Mouse (Mus musculus) kidney, adult 11 months (tissue): ENCODE results near the gene H2al1m.
A peak's percentile ranks its signal among the peaks of the same experiment; 100 is the strongest.
"Not testable (repeated sequence)": the region's sequence is repeated elsewhere in the genome, so short reads cannot be mapped to it uniquely, and the experiment has no call there.

Experiments used
- DNase-seq: peaks from one replicate; pipeline ENCODE4 v3.0.0; 2022

Gene H2al1m

DNA sequence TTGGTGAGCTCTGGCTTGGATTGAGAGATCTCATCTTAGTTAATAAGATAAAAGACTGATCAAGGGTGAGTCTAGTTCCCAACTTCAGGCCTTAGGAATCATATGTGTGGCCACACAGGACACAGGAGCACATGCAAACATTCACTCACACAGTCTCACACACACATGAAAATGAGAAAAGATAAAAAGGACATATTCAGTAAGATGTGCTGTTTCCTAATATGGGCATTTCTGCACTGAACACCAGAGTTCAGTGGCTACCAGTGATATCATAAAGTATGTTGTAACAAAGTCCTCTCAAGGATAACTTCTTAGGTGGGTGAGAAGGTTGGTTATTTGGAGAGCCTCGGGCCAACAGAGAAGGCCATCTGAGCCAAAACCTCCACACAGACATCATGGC lies at the start of gene H2al1m:
Gene H2al1m (plus strand): TSS at position 301 of the 400 bp plus-strand sequence.
- DNase-seq: not testable (repeated sequence)

DNA sequence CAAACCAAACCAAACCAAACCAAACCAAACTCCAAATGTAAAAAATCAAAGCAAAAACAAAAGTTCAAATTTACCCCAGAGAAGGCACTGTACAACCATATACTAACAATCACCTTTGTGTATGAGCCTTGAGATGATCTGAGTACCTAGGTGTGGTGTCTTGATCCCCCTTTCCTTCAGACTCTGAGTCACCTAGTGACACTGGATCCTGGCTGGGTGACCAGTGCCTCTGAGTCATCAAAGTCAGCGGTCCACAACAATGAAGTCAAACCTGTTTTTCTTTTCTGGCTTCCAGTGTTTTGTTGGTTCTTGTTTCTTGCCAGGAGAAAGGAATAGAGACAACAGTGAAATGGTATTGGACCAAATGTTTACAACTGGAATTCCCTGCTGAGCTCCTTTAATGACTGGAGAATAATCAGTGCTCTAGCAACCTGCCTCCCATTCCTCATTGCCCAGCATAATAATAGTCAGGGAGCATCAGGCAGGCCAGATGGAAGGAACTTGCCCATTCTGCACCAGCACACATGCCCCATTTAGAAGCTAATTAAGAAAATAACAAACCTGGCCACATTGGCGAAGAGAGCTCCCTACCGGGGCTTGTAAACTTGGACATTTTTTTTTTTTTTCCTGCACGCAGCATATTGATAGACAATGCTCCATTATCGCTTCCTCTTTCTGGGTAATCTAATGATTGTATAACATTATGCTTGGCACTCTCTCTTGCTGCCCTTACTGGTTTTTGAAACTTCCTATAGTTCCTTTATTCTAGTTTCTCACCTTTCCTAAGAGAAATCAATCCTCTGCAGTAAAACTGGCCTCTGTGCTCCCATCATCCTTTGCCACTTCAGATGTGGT lies 42.6 kb upstream of the H2al1m start:
- no peak for DNase-seq

DNA sequence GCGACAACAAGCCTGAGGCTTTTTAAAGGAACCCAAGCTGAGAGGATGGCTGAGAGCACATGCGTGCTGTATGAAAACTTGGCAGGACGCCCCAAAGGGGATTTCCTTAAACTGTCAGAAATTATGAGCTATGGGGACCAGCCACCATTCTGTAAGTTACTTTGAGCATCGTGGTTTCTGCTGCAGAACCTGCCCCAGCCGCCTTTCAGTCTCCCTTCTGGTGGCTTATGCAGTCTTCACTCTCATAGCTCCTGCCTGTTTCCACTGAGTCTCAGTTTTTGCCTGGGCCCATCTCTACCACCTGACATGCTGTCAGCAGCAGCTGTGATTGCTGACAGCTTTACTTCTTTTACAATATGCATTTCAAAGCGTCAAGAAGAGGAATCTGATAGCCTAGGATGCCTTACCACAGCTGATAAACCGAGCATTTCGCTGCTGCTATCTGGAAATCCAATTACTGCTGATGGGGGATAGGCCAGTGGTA lies 40.1 kb upstream of the H2al1m start:
- DNase-seq: no peak

DNA sequence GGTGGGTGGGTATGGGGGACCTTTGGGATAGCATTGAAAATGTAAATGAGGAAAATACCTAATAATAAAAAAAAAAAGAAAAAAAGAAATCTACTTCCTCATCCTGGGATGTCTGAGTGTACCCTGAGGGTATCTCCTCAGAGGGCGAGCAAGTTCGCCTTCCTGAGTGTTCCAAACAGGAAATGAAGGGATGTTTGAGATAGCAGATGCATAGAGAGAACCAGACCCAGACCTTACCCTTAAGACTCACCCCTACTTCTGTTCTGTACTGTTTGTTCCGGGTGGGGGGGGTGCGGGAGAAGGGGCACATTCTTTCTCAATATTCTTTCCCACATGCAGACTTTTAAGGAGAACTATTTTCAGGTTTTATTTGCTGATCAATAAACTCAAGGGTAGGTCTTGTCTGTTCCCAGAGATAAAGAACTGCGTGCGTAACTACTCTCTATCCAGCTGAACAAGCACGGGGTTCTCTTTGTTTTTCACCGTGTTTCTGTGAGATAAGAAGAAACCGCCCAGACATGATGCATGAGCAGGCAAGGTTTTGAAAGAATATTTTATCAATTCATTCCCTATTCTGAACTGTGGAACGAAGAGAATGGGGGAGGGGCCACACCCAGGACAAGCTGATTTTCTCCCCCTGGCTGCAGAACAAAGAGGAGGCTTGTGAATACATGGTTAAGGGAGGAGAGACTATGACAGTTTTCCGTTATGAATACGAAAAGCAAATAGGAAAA lies 38.8 kb upstream of the H2al1m start:
- DNase-seq: no peak

DNA sequence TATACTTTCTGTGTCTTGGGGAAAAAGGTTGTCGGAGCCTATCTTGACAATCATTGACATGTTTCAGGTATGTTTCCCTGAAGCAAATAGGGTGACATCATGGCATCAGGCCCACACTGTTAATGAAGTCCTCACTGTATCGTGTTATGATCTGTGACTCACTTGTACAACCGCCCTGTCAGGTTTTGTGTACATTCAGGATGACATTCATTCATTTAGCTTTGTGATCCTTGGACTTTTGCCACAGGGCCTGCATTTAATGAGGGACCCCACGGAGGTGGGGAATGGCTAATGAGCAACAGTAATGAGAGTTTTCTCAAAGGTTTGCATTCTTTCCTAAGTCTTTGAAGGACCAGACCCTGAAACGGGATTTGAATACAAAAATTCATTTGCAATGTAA lies 34.7 kb upstream of the H2al1m start:
- no peak for DNase-seq

DNA sequence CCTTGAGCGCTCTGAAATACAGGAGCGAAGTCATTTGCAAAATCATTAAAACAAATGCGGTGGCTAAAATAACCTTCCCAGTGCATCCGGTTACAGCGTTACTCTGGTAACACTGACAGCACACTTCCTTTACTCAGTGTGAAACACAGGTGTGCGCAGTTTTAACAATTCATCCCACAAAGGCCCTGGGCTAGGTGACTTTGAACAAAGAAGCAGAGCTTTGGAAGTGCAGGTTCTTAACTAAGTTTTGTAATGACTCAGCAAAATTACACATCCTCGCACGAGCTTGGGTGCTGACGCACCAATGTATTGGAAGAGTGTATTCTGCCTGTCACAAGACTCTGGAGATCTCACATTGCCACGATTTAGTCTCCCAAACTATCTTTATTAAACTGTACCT lies 29.6 kb upstream of the H2al1m start:
- DNase-seq: peak; percentile 5

DNA sequence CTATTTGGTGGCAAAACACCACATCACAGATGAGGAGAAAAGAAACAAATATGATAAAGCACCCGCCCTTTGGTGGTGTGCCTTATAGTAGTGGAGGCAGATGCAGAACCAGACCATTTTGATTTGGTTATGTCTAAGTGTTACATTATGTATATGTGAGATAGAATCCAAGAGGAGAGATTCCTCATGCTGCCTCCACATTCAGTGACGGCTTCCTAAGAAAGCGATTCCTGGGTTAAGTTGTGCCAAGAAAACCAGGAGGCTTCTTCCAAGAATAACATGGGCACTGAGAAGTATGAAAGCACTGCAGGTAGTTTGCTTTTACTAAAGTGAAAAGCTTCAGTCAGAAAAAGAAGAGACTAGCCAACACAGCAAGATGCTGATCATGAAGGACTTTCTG lies 28.7 kb upstream of the H2al1m start:
- DNase-seq: no peak

DNA sequence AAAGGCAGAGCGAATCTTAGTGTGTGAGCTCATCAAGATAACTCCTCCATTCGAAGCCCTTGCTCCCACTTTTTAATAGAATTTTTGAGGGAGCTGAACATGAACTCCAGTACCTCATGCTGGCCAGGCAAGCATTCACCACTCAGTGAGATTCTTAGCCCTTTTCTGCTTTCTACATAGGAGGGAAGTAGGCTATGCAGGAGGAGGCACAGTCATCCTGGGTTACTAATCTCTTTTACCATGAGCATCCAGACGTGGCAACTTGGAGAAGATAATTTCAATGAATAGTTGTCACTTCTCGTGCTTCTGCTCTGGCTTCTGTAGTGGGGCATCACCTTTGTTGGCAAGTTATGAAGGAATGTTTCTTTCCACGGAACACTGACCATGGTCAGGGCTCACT lies 26.8 kb upstream of the H2al1m start, which contains the start of gene Gm14862:
Gene Gm14862 (minus strand): TSS at position 134 of the 400 bp plus-strand sequence.
- no peak for DNase-seq

DNA sequence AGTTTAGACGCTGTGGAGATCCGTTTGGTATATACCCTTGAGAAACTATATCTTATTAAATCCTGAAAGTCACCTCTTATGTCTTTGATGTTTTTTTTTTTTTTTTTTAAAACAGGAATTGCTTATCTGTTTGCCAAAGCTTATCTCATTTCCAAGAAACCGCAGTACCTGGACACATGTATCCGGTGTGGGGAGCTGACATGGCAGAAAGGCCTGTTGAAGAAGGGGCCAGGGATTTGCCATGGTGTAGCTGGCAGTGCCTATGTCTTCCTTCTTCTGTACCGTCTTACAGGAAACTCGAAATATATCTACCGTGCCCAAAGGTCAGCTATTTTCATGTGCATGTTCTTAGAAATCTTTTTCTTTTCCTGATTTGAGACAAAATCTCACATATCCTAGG lies 25.7 kb upstream of the H2al1m start:
- no peak for DNase-seq

DNA sequence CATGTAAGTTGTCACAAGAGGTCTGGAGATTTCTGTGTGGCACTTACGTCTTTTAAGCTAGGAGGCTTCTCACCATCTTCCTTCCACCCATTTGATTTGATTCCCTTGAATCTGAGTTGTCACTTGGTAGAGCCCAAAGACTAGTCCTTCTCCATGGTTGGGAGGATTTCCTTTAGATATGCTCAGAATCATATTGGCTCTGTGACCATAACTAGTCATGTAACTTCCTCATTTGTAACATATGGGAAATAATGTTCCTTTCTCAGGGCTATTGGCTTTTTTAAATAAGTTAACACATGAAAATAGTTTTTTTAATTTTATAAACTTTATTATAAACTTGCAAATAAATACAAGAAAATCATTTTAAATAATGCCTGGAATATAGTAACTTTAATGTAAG lies 24.3 kb upstream of the H2al1m start:
- no peak for DNase-seq

DNA sequence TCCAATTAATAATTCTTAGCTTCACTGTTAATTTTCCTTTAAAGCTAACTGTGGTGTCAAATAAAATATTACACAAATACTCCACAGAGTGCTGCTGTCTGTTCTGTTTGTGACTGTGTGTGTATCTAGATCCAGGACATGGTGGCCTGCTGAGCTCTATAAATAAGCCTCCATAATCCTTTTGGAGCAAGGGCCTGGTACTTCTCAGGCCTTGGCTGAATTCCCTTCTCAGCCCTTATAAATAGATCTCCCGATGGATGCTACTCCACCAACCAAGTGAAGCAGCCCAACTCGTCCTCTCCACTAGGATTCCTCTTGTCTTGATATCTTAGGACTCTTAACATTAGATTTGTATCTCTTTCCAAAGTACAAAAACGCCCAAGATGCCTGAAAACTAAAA lies 12.5 kb upstream of the H2al1m start:
- DNase-seq: no peak

DNA sequence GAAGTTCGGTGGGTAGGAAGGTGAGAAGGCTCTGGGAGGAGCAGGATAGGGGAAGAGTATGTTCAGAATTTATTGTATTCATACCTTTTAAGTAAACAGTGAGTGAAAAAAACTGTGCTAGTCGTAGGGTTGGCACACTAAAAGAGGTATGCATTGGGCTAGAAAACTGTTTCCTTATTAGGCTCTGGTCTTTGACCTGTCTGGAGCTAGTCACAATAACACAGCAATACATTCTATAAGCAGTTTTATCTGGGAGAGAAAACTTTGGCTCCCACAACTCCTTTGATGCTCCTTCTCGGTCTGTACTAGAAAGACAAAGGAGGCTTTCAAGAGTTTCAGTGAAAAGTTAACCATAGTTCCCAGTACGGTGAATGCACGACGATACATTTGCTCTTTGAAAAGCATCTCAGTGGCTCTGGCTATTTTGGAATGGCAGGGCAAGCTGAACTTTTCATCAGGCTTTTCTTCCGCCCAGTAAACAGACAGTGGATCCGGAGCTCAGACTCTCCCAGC lies 11.6 kb upstream of the H2al1m start:
- DNase-seq: no peak

DNA sequence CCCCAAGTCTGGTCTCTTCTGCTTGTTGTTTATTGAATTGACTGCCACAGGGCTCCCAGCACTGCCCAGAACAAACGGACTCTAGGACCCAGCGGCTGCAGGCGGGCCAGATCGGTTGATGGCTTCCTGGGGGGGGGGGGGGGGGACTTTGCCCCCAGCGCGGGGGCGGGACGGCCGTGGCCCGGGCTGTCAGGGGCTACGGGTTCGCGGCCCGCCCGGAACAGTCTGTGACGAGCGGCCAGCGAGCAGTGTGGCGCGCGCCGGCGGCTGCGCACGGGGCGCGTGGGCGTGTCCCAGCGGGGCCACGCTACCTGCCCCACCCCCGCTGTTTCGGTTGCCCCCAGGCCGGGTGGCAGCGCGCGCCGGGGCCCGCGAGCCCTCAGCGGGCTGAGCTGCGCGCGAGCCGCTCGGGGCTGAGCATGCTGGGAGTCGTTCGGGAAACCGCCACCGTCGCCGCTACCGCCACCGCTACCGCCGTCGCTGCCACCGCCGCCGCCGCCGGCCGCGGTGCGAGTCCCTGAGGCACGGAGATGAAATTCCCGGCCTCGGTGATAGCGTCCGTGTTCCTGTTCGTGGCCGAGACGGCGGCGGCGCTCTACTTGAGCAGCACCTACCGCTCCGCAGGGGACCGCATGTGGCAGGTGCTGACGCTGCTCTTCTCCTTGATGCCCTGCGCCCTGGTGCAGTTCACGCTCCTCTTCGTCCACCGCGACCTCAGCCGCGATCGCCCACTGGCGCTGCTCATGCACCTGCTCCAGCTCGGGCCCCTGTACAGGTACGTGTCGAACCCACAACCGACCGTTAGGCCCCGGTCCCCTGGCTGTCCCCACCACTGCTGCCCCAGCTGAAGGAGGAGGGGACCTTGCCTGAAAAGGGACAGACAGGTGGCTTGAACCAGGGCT lies 10.9 kb upstream of the H2al1m start, which contains the start of gene Xk:
Gene Xk (plus strand): TSS at position 297 of the 902 bp plus-strand sequence.
- DNase-seq: peak; percentile 12

DNA sequence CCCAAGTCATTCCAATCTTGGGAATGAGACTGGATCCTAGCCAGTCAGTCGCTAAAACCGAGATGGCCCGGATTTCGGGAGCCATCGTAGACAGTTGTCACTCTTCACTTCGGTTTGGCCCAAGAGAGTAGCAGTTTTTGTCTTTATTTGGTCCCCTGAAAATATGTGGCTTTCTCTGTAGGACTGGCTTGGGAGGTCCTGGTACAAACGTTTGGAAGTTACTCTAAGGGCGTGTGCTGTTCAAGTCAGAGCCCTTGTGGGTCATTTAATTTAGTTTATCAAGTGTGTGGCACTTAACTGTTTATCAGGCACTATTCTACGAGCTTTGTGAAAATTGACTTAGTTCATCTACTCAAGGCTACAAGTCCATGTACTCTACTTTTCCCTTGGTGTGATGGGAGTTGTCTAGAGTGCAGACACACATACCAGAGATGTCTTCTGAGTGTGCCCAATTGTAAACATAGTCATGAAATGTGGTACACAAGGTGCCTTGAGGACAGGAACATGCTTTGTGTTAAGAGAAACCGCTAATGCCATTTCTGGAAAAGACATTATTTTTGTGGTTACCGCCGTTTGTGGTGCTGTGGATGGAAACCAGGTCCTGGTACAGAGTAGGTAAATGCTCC lies 10.1 kb upstream of the H2al1m start:
- DNase-seq: no peak

DNA sequence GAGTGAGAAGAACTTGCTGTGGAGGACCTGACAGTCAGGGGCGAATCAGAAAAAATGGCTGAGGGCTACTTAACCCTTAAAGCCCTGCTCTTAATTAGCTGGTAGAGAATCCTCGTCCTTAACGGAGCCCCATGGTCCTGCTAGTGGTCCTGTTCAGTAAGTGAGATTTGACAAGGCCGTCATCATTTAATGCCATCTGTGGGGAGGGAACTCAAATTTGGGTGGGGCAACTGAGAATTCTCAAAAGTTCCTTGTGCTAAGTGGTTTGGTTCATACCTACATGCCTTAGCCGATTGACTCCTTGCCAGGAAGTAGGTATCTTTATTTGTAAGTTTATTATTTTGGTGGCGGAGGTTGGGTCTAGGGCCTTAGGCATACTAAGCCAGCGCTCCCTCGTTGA lies 9.2 kb upstream of the H2al1m start:
- DNase-seq: no peak

DNA sequence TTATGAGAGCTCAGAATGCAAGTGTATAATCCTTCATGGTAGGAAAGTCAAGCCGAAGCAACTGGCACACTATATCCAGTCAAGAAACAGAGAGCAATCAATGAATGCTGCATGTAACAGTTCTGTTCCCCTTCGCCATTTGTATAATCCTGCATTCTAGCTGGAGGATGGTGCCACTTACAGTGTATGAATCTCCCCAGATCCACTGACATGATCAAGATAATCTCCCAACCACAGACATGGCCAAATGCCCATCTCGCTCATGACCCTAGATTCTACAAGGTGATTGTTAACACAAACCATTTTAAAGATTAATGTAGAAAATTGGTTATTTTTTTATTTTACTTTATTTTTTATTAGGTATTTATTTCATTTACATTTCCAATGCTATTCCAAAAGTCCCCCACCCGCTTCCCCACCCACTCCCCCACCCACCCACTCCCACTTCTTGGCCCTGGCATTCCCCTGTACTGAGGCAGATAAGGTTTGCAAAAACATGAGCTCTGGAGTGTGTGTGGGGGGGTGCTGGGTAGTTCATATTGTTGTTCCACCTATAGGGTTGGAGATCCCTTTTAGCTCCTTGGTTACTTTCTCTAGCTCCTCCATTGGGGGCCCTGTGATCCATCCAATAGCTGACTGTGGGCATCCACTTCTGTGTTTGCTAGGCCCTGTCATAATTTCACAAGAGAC lies 9.7 kb downstream of the H2al1m start:
- not testable (repeated sequence) for DNase-seq

DNA sequence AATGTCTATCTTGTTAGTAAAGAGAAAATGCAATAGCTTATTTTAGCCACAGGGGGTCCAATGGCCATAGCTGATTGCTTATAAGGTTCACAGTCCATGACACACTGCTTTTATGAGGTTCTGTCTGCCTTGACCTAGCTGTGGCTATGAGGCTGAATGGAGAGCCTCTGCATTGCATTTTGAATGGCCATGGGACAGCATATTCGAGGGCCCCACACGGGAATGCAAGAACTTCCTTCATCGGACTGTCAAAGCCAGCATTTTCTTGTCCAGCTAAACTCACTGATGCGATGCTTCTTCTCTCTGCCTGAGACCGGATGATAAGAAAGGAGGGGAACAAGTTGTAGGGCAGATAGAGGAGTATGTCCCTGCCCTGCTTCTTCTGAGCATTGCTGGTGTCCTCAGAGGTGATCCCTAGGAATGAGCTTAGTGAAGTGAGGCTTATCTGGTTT lies 14.9 kb downstream of the H2al1m start:
- no peak for DNase-seq

DNA sequence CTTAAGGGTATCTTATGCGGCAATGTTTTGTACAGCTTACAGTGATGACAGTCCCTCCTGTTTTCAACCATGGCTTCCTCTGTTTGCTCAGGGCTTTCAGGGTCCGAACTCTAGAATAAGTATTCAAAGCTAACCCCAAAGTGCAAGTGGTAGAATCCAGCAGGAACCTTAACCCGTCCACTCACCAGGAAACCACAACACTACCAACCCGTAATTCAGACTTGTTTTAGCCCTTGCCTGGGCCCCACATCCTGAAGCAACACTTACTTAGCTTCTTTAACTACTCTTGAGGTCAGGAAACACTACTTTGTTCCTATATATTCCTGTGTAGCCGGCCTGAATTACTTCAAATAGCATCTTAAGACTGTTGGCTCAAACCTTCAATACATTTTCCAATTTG lies 19.2 kb downstream of the H2al1m start:
- no peak for DNase-seq

DNA sequence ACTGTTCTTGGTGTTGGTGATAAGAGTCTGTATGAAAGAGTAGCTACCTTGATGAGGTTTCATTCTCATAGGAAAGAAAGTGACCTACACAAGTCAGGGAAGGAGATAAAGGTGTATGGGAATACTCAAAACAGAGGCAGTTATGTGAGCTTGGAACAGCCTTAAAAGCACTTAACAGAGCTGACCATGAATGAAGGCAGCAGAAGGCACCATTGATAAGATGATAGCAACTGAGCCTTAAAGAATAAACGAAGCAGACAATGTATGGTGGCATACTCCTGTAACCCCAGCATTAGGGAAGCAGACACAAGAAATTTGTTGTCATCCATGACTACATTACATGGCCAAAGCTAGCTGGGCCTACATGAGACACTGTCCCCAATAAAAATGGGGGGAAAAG lies 19.9 kb downstream of the H2al1m start:
- DNase-seq: no peak

DNA sequence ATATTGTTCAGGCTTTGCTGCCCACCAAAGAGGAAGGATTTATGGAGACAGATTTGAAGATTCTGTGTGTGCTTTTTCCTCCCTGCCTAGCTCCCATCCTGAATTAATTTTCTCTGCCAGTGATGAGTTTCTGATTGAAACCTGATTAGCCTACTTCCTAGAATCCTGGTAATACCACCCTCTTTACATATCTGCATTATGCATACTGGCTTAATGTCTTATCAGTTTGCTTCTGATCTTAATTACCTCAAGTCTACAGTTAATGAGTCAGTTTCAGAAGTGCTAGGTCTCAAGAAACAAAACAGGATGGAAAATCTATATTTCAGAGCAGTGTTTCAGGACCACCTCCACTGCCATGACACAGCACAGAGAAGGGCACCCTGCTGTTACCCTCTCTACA lies 32.9 kb downstream of the H2al1m start:
- DNase-seq: not testable (repeated sequence)

DNA sequence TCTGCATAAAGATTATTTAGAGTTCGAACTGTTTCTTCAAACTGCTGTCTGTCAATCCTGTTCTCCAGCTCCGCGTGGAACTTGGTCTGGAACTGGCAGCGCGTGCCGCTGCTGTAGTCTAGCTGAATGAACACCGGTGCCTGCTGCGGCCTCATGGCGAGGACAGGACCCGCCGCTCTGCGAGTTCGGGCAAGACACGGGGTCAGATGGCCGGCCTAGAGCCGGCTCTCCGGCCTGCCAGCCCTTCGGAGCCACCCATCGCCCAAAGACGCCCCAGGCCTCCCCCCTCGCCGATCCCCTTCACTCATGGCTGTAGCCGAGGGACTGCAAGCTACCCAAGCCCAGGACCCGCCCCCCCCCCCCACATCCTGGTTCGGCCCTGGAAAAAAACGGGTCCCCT lies 44.4 kb downstream of the H2al1m start:
- DNase-seq: not testable (repeated sequence)
